Mouse (Mus musculus) MN1 (cell line): ENCODE measurements around the gene Amigo3.
A peak's percentile ranks its signal among the peaks of the same experiment; 100 is the strongest.

Source experiments
- DNase-seq: peaks from one replicate; pipeline ENCODE4 v3.0.0-alpha.2; 2016; ENCODE audit warnings: low spot score

The Amigo3 gene

GRCm38 (mm10) chr9:108052411-108052810 lies 548 bp upstream of the Amigo3 start:
- DNase-seq: no peak

GRCm38 (mm10) chr9:108053665-108054225 lies 786 bp downstream of the Amigo3 start:
- DNase-seq: no peak

GRCm38 (mm10) chr9:108054331-108055040 lies 1.5 kb downstream of the Amigo3 start:
- no peak for DNase-seq

GRCm38 (mm10) chr9:108055061-108055460 lies 2.1 kb downstream of the Amigo3 start:
- DNase-seq: no peak

GRCm38 (mm10) chr9:108055661-108056237 lies 2.8 kb downstream of the Amigo3 start:
- DNase-seq: no peak

DNA sequence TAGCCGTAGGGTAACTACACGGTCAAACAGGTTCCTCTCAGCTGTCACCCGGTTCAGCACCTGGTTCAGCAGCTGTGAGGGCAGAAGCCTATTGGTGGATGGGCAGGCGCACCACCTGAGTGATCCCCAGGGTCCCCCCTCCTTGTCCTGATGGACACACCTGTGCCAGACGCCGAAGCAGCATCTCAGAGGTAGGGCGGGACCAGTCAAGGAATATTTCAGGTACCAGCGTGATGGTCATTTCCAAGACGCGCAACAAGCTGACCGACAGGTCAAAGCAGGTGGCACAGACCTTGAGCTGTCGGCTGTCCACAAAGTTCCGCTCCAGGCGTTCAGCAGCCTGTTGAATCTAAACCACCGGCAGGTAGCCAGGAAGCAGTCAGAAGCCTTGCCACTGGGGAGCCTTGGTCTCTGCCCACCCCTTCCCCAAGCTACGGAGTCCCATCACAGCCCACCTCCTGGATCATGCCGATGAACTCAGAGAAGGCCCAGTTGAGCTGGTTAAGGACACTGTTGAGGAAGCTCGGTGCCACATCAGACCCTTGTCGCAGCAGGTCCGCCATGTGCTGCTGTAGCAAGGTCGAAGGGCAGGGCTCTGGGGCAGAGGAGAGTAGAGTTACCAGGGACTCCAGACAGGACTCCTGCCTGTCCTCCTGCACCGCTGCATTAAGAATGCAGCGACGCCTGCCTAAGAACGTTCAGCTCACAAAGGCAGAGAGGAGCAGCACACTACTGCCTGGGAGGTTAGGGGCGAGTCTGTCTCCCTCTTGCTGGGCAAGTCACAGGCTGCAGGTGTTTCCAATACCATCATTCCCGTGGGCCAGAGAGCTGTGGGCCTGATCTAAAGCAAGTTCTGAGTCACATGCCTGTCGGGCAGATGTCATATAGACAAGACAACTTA lies 3.7 kb downstream of the Amigo3 start:
- no peak for DNase-seq

- DNase-seq: no peak
Observed at GRCm38 (mm10) chr9:108057262-108057562, 4.3 kb downstream of the Amigo3 start.

DNA sequence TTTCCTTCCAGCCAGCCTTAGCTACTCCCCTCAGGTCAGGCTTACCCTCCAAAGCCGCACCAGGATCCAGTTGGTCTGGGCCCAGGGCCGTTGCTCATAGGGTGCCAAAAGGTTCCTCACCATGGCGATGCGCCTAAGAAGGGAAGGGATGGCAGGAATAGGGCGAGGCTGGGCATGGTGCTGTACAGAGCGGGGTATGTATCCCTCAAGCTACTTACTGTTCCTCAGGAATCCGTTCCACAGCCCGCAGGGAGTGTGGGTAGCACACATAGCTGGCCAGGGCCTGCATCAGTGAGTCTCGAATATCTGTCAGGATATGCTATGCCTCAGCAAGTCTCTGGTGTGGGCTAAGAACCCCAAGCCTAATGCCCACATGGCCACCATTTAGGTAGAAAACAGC lies 5.3 kb downstream of the Amigo3 start:
- DNase-seq: no peak

DNA sequence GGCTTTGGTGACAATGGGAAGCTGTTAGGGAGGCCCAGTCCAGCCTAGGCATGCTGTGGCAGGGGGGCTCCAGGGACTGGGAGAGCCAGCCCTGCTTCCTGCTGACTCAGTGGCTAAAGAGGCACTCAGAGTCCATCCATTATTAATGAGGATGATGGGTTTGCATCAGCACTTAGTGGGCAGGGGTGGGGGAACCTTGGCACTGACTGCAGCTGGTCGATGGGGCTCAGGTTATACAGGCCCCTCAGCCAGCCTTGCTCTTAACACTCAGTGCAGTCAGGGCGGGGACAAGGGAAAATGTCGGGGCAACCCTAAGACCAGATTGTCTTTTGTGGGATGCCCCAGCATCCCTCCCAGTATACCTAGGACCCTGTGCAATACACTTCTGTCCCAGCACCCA lies 9.2 kb downstream of the Amigo3 start:
- DNase-seq: peak; percentile 42

GRCm38 (mm10) chr9:108063361-108063760 lies 10.4 kb downstream of the Amigo3 start:
- DNase-seq: no peak

GRCm38 (mm10) chr9:108065491-108066011 lies 12.6 kb downstream of the Amigo3 start:
- DNase-seq: peak; percentile 82

DNA sequence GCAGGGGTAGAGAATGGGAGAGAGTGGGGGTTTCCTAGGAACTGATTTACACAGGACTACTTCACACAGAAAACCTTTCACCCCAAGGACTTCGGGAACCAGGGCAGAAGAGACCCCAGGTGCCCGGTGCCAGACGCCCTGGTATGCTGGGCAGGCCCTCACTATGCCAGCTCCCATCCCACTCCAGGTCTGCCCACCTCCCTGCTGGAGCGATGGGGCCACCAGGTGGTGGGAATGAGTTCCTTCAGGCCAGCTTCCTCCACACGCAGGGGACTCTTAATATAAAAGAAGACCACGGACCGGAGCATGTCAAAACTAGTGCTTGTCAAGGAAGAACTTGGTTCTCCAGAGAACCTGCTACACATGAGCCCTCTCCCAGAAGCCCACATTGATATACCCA lies 14.2 kb downstream of the Amigo3 start:
- no peak for DNase-seq

DNA sequence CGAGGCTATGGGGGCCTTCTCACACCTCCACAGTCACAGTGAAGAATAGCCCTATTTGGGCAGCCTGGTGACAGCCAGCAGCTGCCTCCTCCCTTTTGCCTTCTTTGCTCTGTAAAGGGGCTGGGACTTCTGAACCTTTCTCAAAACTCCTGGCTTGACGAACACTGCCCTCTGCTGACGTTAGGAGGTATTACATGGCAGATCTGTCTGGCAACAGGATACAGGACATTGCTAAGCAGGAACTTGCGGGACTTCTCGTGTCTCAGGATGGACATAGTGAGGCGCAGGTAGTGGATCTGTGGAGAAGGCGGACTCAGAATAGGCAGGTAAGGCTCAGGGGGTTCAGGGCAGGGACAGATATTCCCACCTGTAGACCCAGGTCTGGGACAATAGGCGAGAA lies 14.9 kb downstream of the Amigo3 start:
- DNase-seq: peak; percentile 87

DNA sequence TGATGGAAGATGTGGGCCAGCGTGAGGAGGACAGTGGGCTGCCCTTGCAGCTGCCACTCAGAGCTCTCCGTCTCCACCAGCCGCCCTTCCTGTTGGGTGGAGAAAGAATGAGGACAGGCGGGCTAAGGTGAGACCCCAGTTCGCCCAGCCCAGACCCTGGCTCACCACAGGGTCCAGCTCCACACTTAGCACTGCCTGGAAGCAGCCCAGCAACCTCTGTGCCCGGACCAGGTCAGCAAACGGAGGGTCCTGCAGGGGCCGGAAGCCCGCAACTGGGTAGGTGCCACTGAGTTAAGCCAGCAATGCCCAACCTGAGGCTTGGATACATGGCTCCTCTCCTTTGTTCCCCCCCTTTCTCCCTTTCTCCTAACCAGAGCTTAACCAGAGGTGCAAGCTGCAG lies 16.0 kb downstream of the Amigo3 start:
- no peak for DNase-seq

GRCm38 (mm10) chr9:108069529-108069928 lies 16.6 kb downstream of the Amigo3 start:
- no peak for DNase-seq

GRCm38 (mm10) chr9:108071801-108072200 lies 18.8 kb downstream of the Amigo3 start:
- DNase-seq: no peak

DNA sequence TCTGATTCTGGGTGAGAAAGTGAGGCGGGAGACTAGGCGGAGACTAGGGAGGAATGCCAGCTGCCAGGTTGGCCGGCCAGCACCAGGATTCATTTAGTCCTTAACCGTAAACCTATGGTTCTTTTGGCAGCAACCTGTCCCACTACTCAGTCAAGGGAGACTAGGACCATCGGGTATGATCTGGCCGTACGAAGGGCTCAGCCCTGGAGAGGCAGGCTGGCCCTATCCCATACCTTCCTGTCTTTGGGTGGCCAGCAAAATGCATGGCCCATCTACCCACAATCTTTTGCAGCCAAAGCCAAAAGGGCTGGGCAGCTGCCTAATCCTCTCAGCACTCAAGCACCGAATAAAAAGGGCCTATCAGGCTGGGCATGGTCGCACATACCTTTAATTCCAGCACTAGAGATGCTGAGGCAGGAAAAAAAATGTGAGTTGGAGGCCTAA lies 19.5 kb downstream of the Amigo3 start:
- DNase-seq: no peak

GRCm38 (mm10) chr9:108073141-108073930 lies 20.4 kb downstream of the Amigo3 start:
- no peak for DNase-seq

DNA sequence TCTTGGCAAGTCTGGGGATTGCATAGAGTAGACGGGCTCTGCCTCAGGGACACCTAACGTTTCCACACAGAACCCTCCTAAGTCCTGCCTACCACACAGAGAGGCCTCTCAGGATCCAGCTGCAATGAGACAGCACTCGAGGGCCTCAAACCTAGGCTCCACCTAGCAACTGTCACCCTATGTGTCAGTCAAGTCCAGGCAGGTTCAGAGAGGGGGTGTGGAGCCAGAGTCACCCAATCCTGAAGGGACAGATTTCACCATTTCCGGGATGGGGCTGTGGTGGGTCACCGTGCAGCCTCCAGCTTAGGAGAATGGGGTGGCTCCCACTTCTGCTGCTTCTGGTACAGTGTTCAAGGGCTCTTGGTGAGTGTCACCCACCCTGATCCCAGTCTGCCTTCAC lies 27.2 kb downstream of the Amigo3 start, which contains the start of gene Mst1:
Mst1 (plus strand) TSS at position 269 of the 400 bp plus-strand sequence.
- no peak for DNase-seq

DNA sequence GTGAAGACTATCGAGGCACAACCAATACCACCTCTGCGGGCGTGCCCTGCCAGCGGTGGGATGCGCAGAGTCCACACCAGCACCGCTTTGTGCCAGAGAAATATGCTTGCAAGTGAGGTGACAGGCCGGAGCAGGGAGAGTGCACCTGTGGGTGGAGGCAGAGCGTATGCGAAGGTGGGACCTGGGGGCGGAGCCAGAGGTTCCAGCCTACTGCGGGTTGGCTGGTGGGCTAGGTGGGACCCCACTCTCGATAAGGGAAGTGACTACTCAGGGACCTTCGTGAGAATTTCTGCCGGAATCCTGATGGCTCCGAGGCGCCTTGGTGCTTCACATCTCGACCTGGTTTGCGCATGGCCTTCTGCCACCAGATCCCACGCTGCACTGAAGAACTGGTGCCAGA lies 29.6 kb downstream of the Amigo3 start:
- DNase-seq: no peak

DNA sequence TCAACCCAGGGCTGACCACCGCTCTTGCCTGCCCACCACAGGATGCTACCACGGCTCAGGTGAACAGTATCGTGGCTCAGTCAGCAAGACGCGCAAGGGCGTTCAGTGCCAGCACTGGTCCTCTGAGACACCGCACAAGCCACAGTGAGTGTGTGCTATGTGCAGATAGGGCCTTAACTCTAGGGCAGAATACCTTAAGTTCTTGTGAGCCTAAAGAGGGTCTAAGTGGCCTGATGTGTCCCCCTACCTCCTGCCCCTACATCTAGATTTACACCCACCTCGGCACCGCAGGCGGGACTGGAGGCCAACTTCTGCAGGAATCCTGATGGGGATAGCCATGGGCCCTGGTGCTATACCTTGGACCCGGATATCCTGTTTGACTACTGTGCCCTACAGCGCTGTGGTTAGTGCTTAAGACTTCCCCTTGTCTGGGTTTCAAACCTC lies 30.1 kb downstream of the Amigo3 start, which contains the start of gene Rnf123:
Rnf123 (minus strand) TSS at position 359 of the 444 bp plus-strand sequence.
- no peak for DNase-seq
